Mouse (Mus musculus) ES-E14 (cell line): Measurements from ENCODE around the gene Slc25a47. TPM values are rescaled to one million over a fixed set of nuclear protein-coding genes. Genes with fewer than 3 reads are reported as not detected.

Experiments used
- DNase-seq: peaks from one replicate; pipeline ENCODE4 v3.0.0-alpha.2; 2013; ENCODE audit warnings: low read depth, low spot score
- H3K27ac ChIP-seq: 2 replicates; pipeline ENCODE4 v1.5.1; 2012; ENCODE audit warnings: low read depth, mild to moderate bottlenecking, low read length, moderate library complexity, mixed read lengths; ENCODE audit not compliant: poor library complexity, insufficient read depth, severe bottlenecking
- H3K36me3 ChIP-seq: 2 replicates; pipeline ENCODE4 v1.6.1; 2012; ENCODE audit warnings: mild to moderate bottlenecking, low read length, moderate library complexity, mixed read lengths; ENCODE audit not compliant: control insufficient read depth, poor library complexity, insufficient read depth, severe bottlenecking
- H3K4me1 ChIP-seq, 2 experiments: fragments of 150-350 bp in 1 of 2; sonication (generic) in 1 of 2; 2 replicates each; pipeline ENCODE4 v1.6.1; 2012; ENCODE audit warnings: low read length in 2 of 2, mild to moderate bottlenecking in 1 of 2, mixed read lengths in 1 of 2; ENCODE audit not compliant: control insufficient read depth in 2 of 2, insufficient read depth in 2 of 2, poor library complexity in 1 of 2
- H3K4me3 ChIP-seq, 2 experiments: fragments of 150-350 bp in 1 of 2; sonication (generic) in 1 of 2; 2 replicates each; pipeline ENCODE4 v1.5.1; 2012; ENCODE audit warnings: low read length in 2 of 2, low read depth in 1 of 2, mild to moderate bottlenecking in 1 of 2, mixed read lengths in 1 of 2; ENCODE audit not compliant: insufficient read depth in 1 of 2, poor library complexity in 1 of 2, severe bottlenecking in 1 of 2
- H3K9ac ChIP-seq: 2 replicates; pipeline ENCODE4 v1.6.1; 2012; ENCODE audit warnings: low read depth, mild to moderate bottlenecking, low read length, mixed read lengths; ENCODE audit not compliant: poor library complexity, insufficient read depth, severe bottlenecking
- H3K9me3 ChIP-seq: fragments of 150-350 bp; sonication (generic); 2 replicates; pipeline ENCODE4 v1.6.1; 2012; ENCODE audit warnings: low read depth, mild to moderate bottlenecking, low read length; ENCODE audit not compliant: control insufficient read depth, insufficient read depth
- CHD2 ChIP-seq: IDR thresholded peaks from 2 replicates; pipeline ENCODE4 v1.6.1; 2014; ENCODE audit warnings: mild to moderate bottlenecking, low read depth, low read length, inconsistent platforms
- HCFC1 ChIP-seq: IDR thresholded peaks from 2 replicates; pipeline ENCODE4 v1.6.1; 2012; ENCODE audit warnings: low read length, inconsistent platforms, borderline replicate concordance; ENCODE audit not compliant: insufficient read depth
- MAFK ChIP-seq: IDR thresholded peaks from 2 replicates; pipeline ENCODE4 v1.6.1; 2014; ENCODE audit warnings: mild to moderate bottlenecking, low read depth, low read length, inconsistent platforms; ENCODE audit not compliant: insufficient read depth
- ZC3H11A ChIP-seq: IDR thresholded peaks from 2 replicates; pipeline ENCODE4 v1.6.1; 2012; ENCODE audit warnings: low read depth, mild to moderate bottlenecking, inconsistent platforms, low read length, borderline replicate concordance
- ZNF384 ChIP-seq: IDR thresholded peaks from 2 replicates; pipeline ENCODE4 v1.6.1; 2012; ENCODE audit warnings: low read depth, low read length, inconsistent platforms
- in situ Hi-C, 2 experiments: fragments of 600-800 bp; cut with MboI; formaldehyde crosslinking; loops; one replicate each; pipeline ENCODE4 v1.15.1; 2025; ENCODE audit warnings: low sequenced_read_pairs in 2 of 2, inconsistent platforms in 1 of 2; ENCODE audit not compliant: unreplicated experiment in 2 of 2
- total RNA-seq: library from RNA; depleted of rRNA; stranded (reverse); fragments of 300-350 nt; gene quantifications from 2 replicates; pipeline ENCODE4 v1.2.3, GENCODE M21; 2012

Slc25a47 gene
- total RNA-seq, 1 experiment, result 8.1 TPM

DNA sequence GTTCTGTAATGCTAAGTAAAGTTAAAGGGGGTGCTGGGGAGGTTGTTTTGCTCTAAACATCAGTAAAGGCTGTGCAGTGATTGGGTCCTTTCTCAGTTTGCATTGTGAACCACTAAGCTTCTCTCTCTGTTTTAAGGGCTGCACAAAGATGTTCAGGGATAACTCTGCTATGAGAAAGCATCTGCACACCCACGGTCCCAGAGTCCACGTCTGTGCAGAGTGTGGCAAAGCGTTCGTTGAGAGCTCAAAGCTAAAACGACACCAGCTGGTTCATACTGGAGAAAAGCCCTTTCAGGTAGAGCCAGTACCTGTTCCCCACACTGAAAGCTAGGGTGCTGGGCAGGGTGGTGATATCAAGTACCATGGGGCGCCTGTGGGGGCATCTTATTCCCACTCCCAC lies 21.4 kb upstream of the Slc25a47 start:
- no peak overlapping the region for H3K9ac ChIP-seq
- peaks cover 39% of the 10 kb centered on the region for H3K36me3 ChIP-seq

GRCm38 (mm10) chr12:108816569-108816968 lies 19.3 kb upstream of the Slc25a47 start:
- H3K36me3 ChIP-seq, result peaks cover 36% of the 10 kb centered on the region
- in situ Hi-C loops, result no loop called here
- no peaks in the 10 kb centered on the region for H3K9me3 ChIP-seq
- no peaks in the 10 kb centered on the region; a peak in 1 of 4 replicates for H3K4me1 ChIP-seq
- no peak for DNase-seq
- H3K9ac ChIP-seq, result no peak overlapping the region
- no peak overlapping the region for H3K4me3 ChIP-seq
- H3K27ac ChIP-seq, result no peak overlapping the region
- TF ChIP-seq CHD2 (no peak), MAFK (no peak), HCFC1 (no peak), ZC3H11A (no peak), ZNF384 (no peak)

More for the DNA sequence above, 21.4 kb upstream of the Slc25a47 start:
- no peak overlapping the region for H3K4me3 ChIP-seq
- DNase-seq, result no peak
- no peak overlapping the region for H3K27ac ChIP-seq
- no peak for TF ChIP-seq ZNF384
- no peak for TF ChIP-seq HCFC1
- no peak for TF ChIP-seq ZC3H11A
- TF ChIP-seq MAFK, result no peak
- no peak for TF ChIP-seq CHD2
- in situ Hi-C loops, result no loop called here
- peaks cover 0 to 3% of the 10 kb centered on the region in 2 experiments; a peak in 1 of 4 replicates for H3K4me1 ChIP-seq
- no peaks in the 10 kb centered on the region for H3K9me3 ChIP-seq

DNA sequence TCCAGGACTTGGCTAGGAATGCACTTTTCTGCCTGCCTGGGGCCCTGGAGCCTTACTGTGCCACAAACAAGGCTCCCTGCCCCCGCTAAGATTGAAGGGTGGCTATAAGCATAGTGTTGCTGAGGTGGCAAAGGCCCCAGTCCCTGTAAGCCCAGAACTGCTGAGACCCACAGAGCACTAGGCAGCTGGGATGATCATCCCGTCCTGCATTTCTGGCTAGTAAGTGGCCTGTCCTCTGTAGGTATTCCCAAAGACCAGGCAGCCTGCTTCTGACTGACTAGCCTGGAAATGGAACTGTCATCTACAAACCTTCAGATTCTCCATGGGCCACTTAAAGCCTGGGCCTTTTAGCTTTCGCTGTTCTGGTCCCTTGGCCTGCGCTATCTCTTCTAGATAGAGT lies 15.4 kb upstream of the Slc25a47 start:
- no peak for DNase-seq
- H3K4me1 ChIP-seq, result no peaks in the 10 kb centered on the region; a peak in 1 of 4 replicates
- in situ Hi-C loops, result no loop called here
- no peak overlapping the region for H3K27ac ChIP-seq
- no peaks in the 10 kb centered on the region for H3K9me3 ChIP-seq
- no peak for TF ChIP-seq ZC3H11A
- no peak for TF ChIP-seq MAFK
- no peak for TF ChIP-seq HCFC1
- TF ChIP-seq CHD2, result no peak
- TF ChIP-seq ZNF384, result no peak
- no peak overlapping the region for H3K4me3 ChIP-seq
- peaks cover 19% of the 10 kb centered on the region for H3K36me3 ChIP-seq
- no peak overlapping the region for H3K9ac ChIP-seq

DNA sequence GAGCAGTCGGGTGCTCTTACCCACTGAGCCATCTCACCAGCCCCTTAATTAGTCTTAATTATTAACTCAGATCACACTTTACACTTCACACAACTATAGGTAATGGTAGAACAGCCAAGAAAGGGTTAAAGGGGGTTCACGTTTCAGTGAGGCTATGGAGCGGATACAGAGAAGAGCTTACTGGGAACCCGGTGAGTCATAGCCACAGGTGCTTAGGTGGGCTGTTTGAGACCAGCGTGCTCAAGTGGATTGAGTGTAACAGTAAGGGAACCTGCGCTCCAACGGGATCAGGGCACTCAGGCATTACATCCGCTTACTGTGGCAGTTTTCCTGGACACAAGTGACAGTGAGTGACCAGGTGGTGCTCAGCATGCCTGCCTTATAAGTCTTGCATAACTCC lies 12.8 kb upstream of the Slc25a47 start:
- TF ChIP-seq CHD2 (no peak), ZC3H11A (no peak), HCFC1 (no peak), MAFK (no peak), ZNF384 (no peak)
- in situ Hi-C loops, result no loop called here
- peaks cover 7% of the 10 kb centered on the region; the same call in 1 of the 2 replicates for H3K36me3 ChIP-seq

GRCm38 (mm10) chr12:108824225-108824874 lies 11.5 kb upstream of the Slc25a47 start:
- H3K9me3 ChIP-seq, result no peaks in the 10 kb centered on the region
- no peak overlapping the region for H3K27ac ChIP-seq
- peaks cover 4% of the 10 kb centered on the region; the same call in 1 of the 2 replicates for H3K36me3 ChIP-seq
- H3K4me3 ChIP-seq, result no peak overlapping the region
- no peak for DNase-seq
- TF ChIP-seq CHD2 (no peak), MAFK (no peak), ZNF384 (no peak), ZC3H11A (no peak), HCFC1 (no peak)
- in situ Hi-C loops, result no loop called here
- peaks cover 0 to 6% of the 10 kb centered on the region in 2 experiments; a peak in 1 of 4 replicates for H3K4me1 ChIP-seq
- H3K9ac ChIP-seq, result no peak overlapping the region

More for the DNA sequence above, 12.8 kb upstream of the Slc25a47 start:
- Histone ChIP-seq H3K4me1 (peaks cover 0 to 6% of the 10 kb centered on the region in 2 experiments; a peak in 1 of 4 replicates), H3K9me3 (no peaks in the 10 kb centered on the region), H3K4me3 (no peak overlapping the region), H3K9ac (no peak overlapping the region), H3K27ac (no peak overlapping the region)
- no peak for DNase-seq
